In the genomic region with DNA sequence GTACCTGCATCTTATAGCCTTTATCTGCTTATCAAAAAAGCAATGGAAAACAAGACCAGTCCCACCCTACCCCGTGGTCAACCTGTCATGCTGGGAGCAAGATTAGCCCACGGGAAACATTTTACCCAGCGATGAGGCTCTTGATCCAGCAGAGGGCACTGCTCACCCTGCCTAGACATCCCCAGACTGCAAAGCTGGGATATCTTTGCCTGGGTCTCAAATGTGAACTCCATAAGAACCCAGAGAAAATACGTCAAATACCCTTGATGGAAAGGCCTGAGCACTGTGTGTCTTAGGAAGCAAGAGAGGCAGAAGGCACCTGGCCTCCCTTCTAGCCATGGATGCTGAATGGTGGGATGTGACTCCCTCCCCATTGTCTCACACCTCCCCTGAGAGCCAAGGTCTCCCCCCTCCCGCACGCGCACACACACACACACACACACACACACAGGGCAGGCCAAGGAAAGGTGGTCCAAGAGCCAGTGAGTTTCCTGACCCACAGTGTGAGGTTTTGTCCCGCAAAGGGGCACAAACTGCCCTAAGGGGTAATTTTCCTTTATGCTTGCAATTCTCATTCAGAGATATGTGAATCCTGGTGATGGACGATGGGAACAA, we compare ENCODE assay signal across 8 mouse cellular contexts.
DNase-seq lines count a peak whose midpoint lies in the region; ATAC-seq lines count a peak whose summit lies in the region.

No protein-coding gene starts in this region.

- peak; percentile 72 for DNase-seq in 3T3-L1 (ENCODE audit: low read depth, low spot score)
- DNase-seq in Muller cell, postnatal 12 days (ENCODE audit: inconsistent ontology term), result peak; percentile 67
- DNase-seq in cerebellum, postnatal 36 days, result peak; percentile 65 to 76
- peak; percentile 37 to 49 for DNase-seq in gastrocnemius, adult 8-10 months (ENCODE audit: low spot score in 2 of 2)
- DNase-seq in midbrain, embryonic 14.5 days, result peak; percentile 90
- peak; percentile 69 for DNase-seq in testis, postnatal 10 days (ENCODE audit: low spot score)

- no peaks in the 10 kb centered on the region for H3K9me3 ChIP-seq in intestine, embryonic 15.5 days
- H3K9me3 ChIP-seq in limb, embryonic 12.5 days, result no peaks in the 10 kb centered on the region
- H3K9me3 ChIP-seq in midbrain, embryonic 14.5 days (ENCODE audit: control insufficient read depth, low read length), result no peaks in the 10 kb centered on the region

- peak overlapping the region; percentile 22; the same call in 1 of the 2 replicates for H3K27ac ChIP-seq in intestine, embryonic 15.5 days
- no peak overlapping the region for H3K27ac ChIP-seq in limb, embryonic 12.5 days
- H3K27ac ChIP-seq in midbrain, embryonic 14.5 days (replicated peaks; ENCODE audit: low read depth, low read length), result no peak overlapping the region

- H3K4me1 ChIP-seq in intestine, embryonic 15.5 days (replicated peaks), result peaks cover 52% of the 10 kb centered on the region
- peaks cover 65% of the 10 kb centered on the region for H3K4me1 ChIP-seq in limb, embryonic 12.5 days (replicated peaks)
- H3K4me1 ChIP-seq in midbrain, embryonic 14.5 days (ENCODE audit: control insufficient read depth, insufficient read depth, low read length), result peaks cover 17% of the 10 kb centered on the region

- H3K9ac ChIP-seq in intestine, embryonic 15.5 days, result no peak overlapping the region
- H3K9ac ChIP-seq in limb, embryonic 12.5 days (replicated peaks), result no peak overlapping the region
- H3K9ac ChIP-seq in midbrain, embryonic 14.5 days (replicated peaks; ENCODE audit: low read length), result no peak overlapping the region

- H3K4me2 ChIP-seq in intestine, embryonic 15.5 days (replicated peaks), result no peak overlapping the region
- no peak overlapping the region for H3K4me2 ChIP-seq in limb, embryonic 12.5 days
- H3K4me2 ChIP-seq in midbrain, embryonic 14.5 days (ENCODE audit: low read length), result no peak overlapping the region

- WGBS in intestine, embryonic 15.5 days, result 49% methylated on average over 9 of the region's 9 CpGs
- WGBS in limb, embryonic 12.5 days, result 56% methylated on average over 9 of the region's 9 CpGs
- 40% methylated on average over 9 of the region's 9 CpGs for WGBS in midbrain, embryonic 14.5 days

- no peaks in the 10 kb centered on the region for H3K36me3 ChIP-seq in intestine, embryonic 15.5 days
- peaks cover 4% of the 10 kb centered on the region; the same call in 1 of the 2 replicates for H3K36me3 ChIP-seq in limb, embryonic 12.5 days
- H3K36me3 ChIP-seq in midbrain, embryonic 14.5 days (ENCODE audit: control insufficient read depth, insufficient read depth, low read length), result no peaks in the 10 kb centered on the region

- peak; percentile 10; the same call in 1 of the 2 replicates for ATAC-seq in intestine, embryonic 15.5 days
- ATAC-seq in limb, embryonic 12.5 days (ENCODE audit: insufficient number of reproducible peaks, insufficient read depth, low FRiP score, low TSS enrichment, low read depth), result peak; percentile 43; the same call in 1 of the 2 replicates
- ATAC-seq in midbrain, embryonic 14.5 days (ENCODE audit: low FRiP score, low TSS enrichment), result peak; percentile 17; the same call in 1 of the 2 replicates

- H3K27me3 ChIP-seq in intestine, embryonic 15.5 days (replicated peaks), result no peaks in the 10 kb centered on the region
- no peaks in the 10 kb centered on the region for H3K27me3 ChIP-seq in limb, embryonic 12.5 days
- H3K27me3 ChIP-seq in midbrain, embryonic 14.5 days (ENCODE audit: control insufficient read depth, insufficient read depth, low read length), result no peaks in the 10 kb centered on the region

- no peak overlapping the region for H3K4me3 ChIP-seq in intestine, embryonic 15.5 days (replicated peaks)
- no peak overlapping the region for H3K4me3 ChIP-seq in limb, embryonic 12.5 days (replicated peaks)
- no peak overlapping the region for H3K4me3 ChIP-seq in midbrain, embryonic 14.5 days (replicated peaks; ENCODE audit: low read depth, low read length)
